Mouse (Mus musculus) kidney, embryonic 16.5 days (tissue): ENCODE results near the gene Ppp2r2c. TPM values are rescaled to one million over a fixed set of nuclear protein-coding genes. Genes with fewer than 3 reads are reported as not detected.

Source experiments
- ATAC-seq: fragments of 200-750 bp; cut with Nextera tagmentation; 2 replicates; pipeline ENCODE4 v1.8.0; 2017; ENCODE audit warnings: moderate TSS enrichment; ENCODE audit not compliant: low FRiP score, low TSS enrichment
- H3K27ac ChIP-seq: fragments of 300-500 bp; sonication (generic); 2 replicates; pipeline ENCODE4 v1.5.1; 2014; ENCODE audit warnings: low read length
- H3K27me3 ChIP-seq: fragments of 300-500 bp; sonication (generic); 2 replicates; pipeline ENCODE4 v1.6.1; 2014; ENCODE audit warnings: low read length, control low read depth, mixed read lengths; ENCODE audit not compliant: insufficient read depth
- H3K36me3 ChIP-seq: fragments of 300-500 bp; sonication (generic); 2 replicates; pipeline ENCODE4 v1.6.1; 2014; ENCODE audit warnings: low read length, control low read depth, mixed read lengths; ENCODE audit not compliant: insufficient read depth
- H3K4me1 ChIP-seq: fragments of 300-500 bp; sonication (generic); 2 replicates; pipeline ENCODE4 v1.6.1; 2014; ENCODE audit warnings: low read length, control low read depth, mixed read lengths; ENCODE audit not compliant: insufficient read depth
- H3K4me2 ChIP-seq: fragments of 300-500 bp; sonication (generic); replicated peaks from 2 replicates; pipeline ENCODE4 v1.6.1; 2014; ENCODE audit warnings: low read depth, low read length
- H3K4me3 ChIP-seq: fragments of 300-500 bp; sonication (generic); 2 replicates; pipeline ENCODE4 v1.5.1; 2014; ENCODE audit warnings: mild to moderate bottlenecking, low read length
- H3K9ac ChIP-seq: fragments of 300-500 bp; sonication (generic); replicated peaks from 2 replicates; pipeline ENCODE4 v1.6.1; 2014; ENCODE audit warnings: low read length
- H3K9me3 ChIP-seq: fragments of 300-500 bp; sonication (generic); 2 replicates; pipeline ENCODE4 v1.6.1; 2016; ENCODE audit warnings: low read length, control low read depth
- WGBS: fragments of 180-500 bp; shearing (Covaris S2); extraction: QIAGEN DNeasy Blood & Tissue Kit; methylation state at CpG from one replicate; pipeline ENCODE4 v1.1.7; 2014; 5-methylcytosine and 5-hydroxymethylcytosine counted together
- polyA plus RNA-seq: library from polyadenylated mRNA; unstranded; fragments of >200 nt; fragmentation: Nextera tagmentation; extraction: Ambion mirVana; gene quantifications from 2 replicates; pipeline ENCODE4 v1.2.1, GENCODE M21; 2015

Ppp2r2c gene
- polyA plus RNA-seq, 1 experiment from 2014 or later: not detected

GRCm38 (mm10) chr5:36839602-36840001, 28.7 kb upstream of the Ppp2r2c start:
- ATAC-seq: no peak
- 66% methylated on average over 8 of the region's 8 CpGs for WGBS
- no peak overlapping the region for H3K4me2 ChIP-seq
- no peak overlapping the region for H3K4me3 ChIP-seq
- no peaks in the 10 kb centered on the region for H3K36me3 ChIP-seq
- no peaks in the 10 kb centered on the region for H3K27me3 ChIP-seq
- H3K4me1 ChIP-seq: no peaks in the 10 kb centered on the region
- H3K27ac ChIP-seq: no peak overlapping the region
- no peak overlapping the region for H3K9ac ChIP-seq
- peaks cover 5% of the 10 kb centered on the region; the same call in 1 of the 2 replicates for H3K9me3 ChIP-seq

GRCm38 (mm10) chr5:36840092-36840491, 28.2 kb upstream of the Ppp2r2c start:
- Histone ChIP-seq H3K4me1 (no peaks in the 10 kb centered on the region), H3K4me2 (no peak overlapping the region), H3K27me3 (no peaks in the 10 kb centered on the region), H3K9me3 (peaks cover 5% of the 10 kb centered on the region; the same call in 1 of the 2 replicates), H3K4me3 (no peak overlapping the region), H3K27ac (no peak overlapping the region), H3K9ac (no peak overlapping the region), H3K36me3 (no peaks in the 10 kb centered on the region)
- no peak for ATAC-seq
- WGBS: 74% methylated on average over 7 of the region's 7 CpGs

GRCm38 (mm10) chr5:36841701-36842100, 26.6 kb upstream of the Ppp2r2c start:
- Histone ChIP-seq H3K4me3 (no peak overlapping the region), H3K4me1 (no peaks in the 10 kb centered on the region), H3K27me3 (no peaks in the 10 kb centered on the region), H3K27ac (no peak overlapping the region), H3K9me3 (peaks cover 5% of the 10 kb centered on the region; the same call in 1 of the 2 replicates), H3K4me2 (no peak overlapping the region), H3K36me3 (no peaks in the 10 kb centered on the region), H3K9ac (no peak overlapping the region)
- ATAC-seq: no peak
- 63% methylated on average over 1 of the region's 1 CpGs for WGBS

- Histone ChIP-seq H3K4me1 (no peaks in the 10 kb centered on the region), H3K4me3 (no peak overlapping the region), H3K4me2 (no peak overlapping the region), H3K9me3 (peaks cover 5% of the 10 kb centered on the region; the same call in 1 of the 2 replicates), H3K9ac (no peak overlapping the region), H3K27ac (no peak overlapping the region), H3K36me3 (no peaks in the 10 kb centered on the region), H3K27me3 (no peaks in the 10 kb centered on the region)
- WGBS: 49% methylated on average over 10 of the region's 10 CpGs
- no peak for ATAC-seq
These were observed 23.8 kb upstream of the Ppp2r2c start for GRCm38 (mm10) chr5:36844490-36844889.

GRCm38 (mm10) chr5:36851572-36851971, 16.7 kb upstream of the Ppp2r2c start:
- H3K9ac ChIP-seq: no peak overlapping the region
- WGBS: 40% methylated on average over 4 of the region's 4 CpGs
- no peak for ATAC-seq

GRCm38 (mm10) chr5:36855180-36855579, 13.1 kb upstream of the Ppp2r2c start:
- H3K9ac ChIP-seq: no peak overlapping the region
- 0 out of 2 replicates have a peak, but pooled peaks cover 5% of the 10 kb centered on the region for H3K27me3 ChIP-seq
- H3K4me3 ChIP-seq: no peak overlapping the region
- WGBS: 79% methylated on average over 3 of the region's 3 CpGs
- H3K4me1 ChIP-seq: no peaks in the 10 kb centered on the region
- H3K27ac ChIP-seq: no peak overlapping the region
- H3K9me3 ChIP-seq: no peaks in the 10 kb centered on the region
- H3K4me2 ChIP-seq: no peak overlapping the region
- ATAC-seq: no peak
- H3K36me3 ChIP-seq: no peaks in the 10 kb centered on the region

More at GRCm38 (mm10) chr5:36851572-36851971, 16.7 kb upstream of the Ppp2r2c start:
- Histone ChIP-seq H3K27ac (no peak overlapping the region), H3K36me3 (no peaks in the 10 kb centered on the region), H3K4me3 (no peak overlapping the region), H3K4me1 (no peaks in the 10 kb centered on the region), H3K9me3 (no peaks in the 10 kb centered on the region), H3K4me2 (no peak overlapping the region), H3K27me3 (0 out of 2 replicates have a peak, but pooled peaks cover 4% of the 10 kb centered on the region)

GRCm38 (mm10) chr5:36856529-36856928, 11.8 kb upstream of the Ppp2r2c start:
- Histone ChIP-seq H3K9me3 (no peaks in the 10 kb centered on the region), H3K4me2 (no peak overlapping the region), H3K36me3 (no peaks in the 10 kb centered on the region), H3K27me3 (peaks cover 5% of the 10 kb centered on the region; the same call in 1 of the 2 replicates), H3K4me3 (no peak overlapping the region), H3K27ac (no peak overlapping the region), H3K4me1 (no peaks in the 10 kb centered on the region), H3K9ac (no peak overlapping the region)
- no peak for ATAC-seq
- WGBS: 89% methylated on average over 7 of the region's 7 CpGs

GRCm38 (mm10) chr5:36857546-36857945, 10.8 kb upstream of the Ppp2r2c start:
- Histone ChIP-seq H3K9me3 (no peaks in the 10 kb centered on the region), H3K4me2 (no peak overlapping the region), H3K4me1 (no peaks in the 10 kb centered on the region), H3K27ac (no peak overlapping the region), H3K36me3 (no peaks in the 10 kb centered on the region), H3K9ac (no peak overlapping the region), H3K27me3 (peaks cover 11% of the 10 kb centered on the region), H3K4me3 (no peak overlapping the region)
- ATAC-seq: no peak
- WGBS: 65% methylated on average over 5 of the region's 5 CpGs

GRCm38 (mm10) chr5:36861084-36861483, 7.2 kb upstream of the Ppp2r2c start:
- no peak for ATAC-seq
- Histone ChIP-seq H3K4me3 (no peak overlapping the region), H3K27me3 (peaks cover 26% of the 10 kb centered on the region), H3K4me1 (no peaks in the 10 kb centered on the region), H3K27ac (no peak overlapping the region), H3K4me2 (no peak overlapping the region), H3K9me3 (no peaks in the 10 kb centered on the region), H3K36me3 (no peaks in the 10 kb centered on the region), H3K9ac (no peak overlapping the region)
- 93% methylated on average over 2 of the region's 2 CpGs for WGBS

GRCm38 (mm10) chr5:36866701-36867250, 1.5 kb upstream of the Ppp2r2c start:
- no peaks in the 10 kb centered on the region for H3K36me3 ChIP-seq
- no peak overlapping the region for H3K9ac ChIP-seq
- ATAC-seq: no peak
- no peak overlapping the region for H3K4me2 ChIP-seq
- peaks cover 76% of the 10 kb centered on the region for H3K27me3 ChIP-seq
- H3K27ac ChIP-seq: no peak overlapping the region
- 66% methylated on average over 7 of the region's 7 CpGs for WGBS
- no peak overlapping the region for H3K4me3 ChIP-seq
- no peaks in the 10 kb centered on the region for H3K9me3 ChIP-seq
- H3K4me1 ChIP-seq: peaks cover 24% of the 10 kb centered on the region
